Mouse (Mus musculus) erythroblast, embryonic 14.5 days (primary cell): ENCODE data around the gene Tas2r108.

Experiments used
- GATA1 ChIP-seq: IDR thresholded peaks from 2 replicates; pipeline ENCODE4 v1.6.1; 2012; ENCODE audit warnings: low read length, inconsistent platforms, mixed read lengths
- TAL1 ChIP-seq: IDR thresholded peaks from 3 replicates; pipeline ENCODE4 v1.6.1; 2012; ENCODE audit warnings: low read length, inconsistent platforms, mixed read lengths

- TF ChIP-seq TAL1: no peak
- TF ChIP-seq GATA1: no peak
Measured at GRCm38 (mm10) chr6:40479705-40480104, 13.6 kb upstream of the Tas2r108 start.
